Mouse (Mus musculus): ENCODE measurements around the gene Rbbp5. TPM values are rescaled to one million over a fixed set of nuclear protein-coding genes. Genes with fewer than 3 reads are reported as not detected.
A peak's percentile ranks its signal among the peaks of the same experiment; 100 is the strongest.

Gene Rbbp5
- polyA plus RNA-seq, 1 experiment from 2014 or later, result 41.9 TPM

DNA sequence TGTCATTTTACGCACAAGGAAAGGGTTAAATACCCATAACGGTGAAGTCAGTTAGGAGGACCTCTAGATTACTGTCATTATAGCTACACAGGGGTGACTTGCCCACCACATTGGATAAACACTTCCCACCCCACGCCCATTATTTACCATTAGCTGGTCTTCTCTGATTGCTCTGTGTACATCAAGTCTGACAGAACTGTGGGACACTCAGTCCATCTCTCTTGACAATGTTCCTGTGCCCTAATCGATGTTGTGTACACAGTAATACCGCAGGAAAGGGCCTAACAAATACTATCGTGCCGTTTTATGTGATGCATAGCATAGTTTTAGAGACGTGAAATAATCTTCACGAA lies 614 bp upstream of the Rbbp5 start:
- Histone ChIP-seq H3K27ac (ENCODE audit: low read depth, low read length) (peak overlapping the region; percentile 44), H3K27me3 (ENCODE audit: control insufficient read depth, insufficient read depth, low read length) (no peaks in the 10 kb centered on the region), H3K4me2 (ENCODE audit: low read depth, low read length) (peak overlapping the region; percentile 88), H3K4me1 (ENCODE audit: control insufficient read depth, insufficient read depth, low read length) (peaks cover 24% of the 10 kb centered on the region), H3K9me3 (ENCODE audit: control insufficient read depth, low read length) (no peaks in the 10 kb centered on the region), H3K36me3 (ENCODE audit: control insufficient read depth, insufficient read depth, low read length) (no peaks in the 10 kb centered on the region), H3K4me3 (ENCODE audit: low read depth, low read length) (peak overlapping the region; percentile 65), H3K9ac (replicated peaks; ENCODE audit: low read depth, low read length) (peak overlapping the region; percentile 76)
- WGBS, result 6% methylated on average over 9 of the region's 9 CpGs
- ATAC-seq (ENCODE audit: low read depth), result peak; percentile 63

DNA sequence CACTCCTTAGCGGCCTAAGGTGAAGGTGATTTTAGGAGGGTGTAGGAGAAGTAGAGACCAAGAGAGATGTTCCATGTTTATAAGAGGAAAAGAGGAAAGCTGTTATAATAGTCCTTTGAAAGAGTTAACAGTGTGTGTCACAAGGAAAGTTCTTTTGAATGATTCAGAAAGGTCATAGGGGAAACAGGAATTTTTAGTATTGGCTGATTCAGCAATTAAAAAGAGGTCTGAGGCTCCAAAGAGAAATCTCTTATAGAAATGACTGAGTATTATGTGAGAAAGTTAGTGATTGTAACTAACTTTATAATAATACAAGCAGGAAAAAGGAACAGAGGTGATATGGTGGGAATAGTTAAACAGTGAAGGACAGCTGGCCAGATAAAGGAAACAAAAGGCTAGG lies 2.3 kb downstream of the Rbbp5 start:
- Histone ChIP-seq H3K4me2 (ENCODE audit: low read depth, low read length) (no peak overlapping the region), H3K27ac (ENCODE audit: low read depth, low read length) (no peak overlapping the region), H3K27me3 (ENCODE audit: control insufficient read depth, insufficient read depth, low read length) (no peaks in the 10 kb centered on the region), H3K4me1 (ENCODE audit: control insufficient read depth, insufficient read depth, low read length) (peaks cover 24% of the 10 kb centered on the region), H3K9me3 (ENCODE audit: control insufficient read depth, low read length) (no peaks in the 10 kb centered on the region), H3K9ac (replicated peaks; ENCODE audit: low read depth, low read length) (no peak overlapping the region), H3K36me3 (ENCODE audit: control insufficient read depth, insufficient read depth, low read length) (no peaks in the 10 kb centered on the region), H3K4me3 (ENCODE audit: low read depth, low read length) (no peak overlapping the region)
- WGBS, result 86% methylated on average over 1 of the region's 1 CpGs
- no peak for ATAC-seq (ENCODE audit: low read depth)

GRCm38 (mm10) chr1:132481619-132482018 lies 4.5 kb downstream of the Rbbp5 start:
- H3K4me3 ChIP-seq (ENCODE audit: low read depth, low read length), result no peak overlapping the region
- peaks cover 16% of the 10 kb centered on the region for H3K4me1 ChIP-seq (ENCODE audit: control insufficient read depth, insufficient read depth, low read length)
- H3K4me2 ChIP-seq (ENCODE audit: low read depth, low read length), result no peak overlapping the region
- H3K27ac ChIP-seq (ENCODE audit: low read depth, low read length), result no peak overlapping the region
- no peaks in the 10 kb centered on the region for H3K27me3 ChIP-seq (ENCODE audit: control insufficient read depth, insufficient read depth, low read length)
- peaks cover 2% of the 10 kb centered on the region for H3K36me3 ChIP-seq (ENCODE audit: control insufficient read depth, insufficient read depth, low read length)
- no peaks in the 10 kb centered on the region for H3K9me3 ChIP-seq (ENCODE audit: control insufficient read depth, low read length)
- WGBS, result 85% methylated on average over 2 of the region's 2 CpGs
- H3K9ac ChIP-seq (replicated peaks; ENCODE audit: low read depth, low read length), result no peak overlapping the region
- no peak for ATAC-seq (ENCODE audit: low read depth)

DNA sequence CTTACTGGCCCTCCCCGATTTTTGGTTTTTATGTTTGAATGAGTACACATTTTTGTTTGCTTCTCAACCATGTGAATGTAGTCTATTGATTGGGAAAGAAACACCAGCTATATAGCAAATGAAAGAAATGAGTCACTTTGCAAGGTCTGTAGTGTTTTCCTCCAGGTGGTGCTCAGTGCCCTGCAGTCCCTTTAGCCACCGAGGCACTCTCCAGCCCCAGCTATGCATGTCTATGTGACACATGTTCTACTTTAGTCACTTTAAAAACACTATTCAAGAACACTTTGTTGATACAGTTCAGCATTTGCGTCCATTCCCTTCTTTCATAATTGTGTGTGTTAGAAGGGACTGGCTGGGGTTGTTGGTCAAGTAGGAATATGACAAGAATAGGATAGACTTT lies 6.1 kb downstream of the Rbbp5 start:
- no peak for ATAC-seq (ENCODE audit: low read depth)
- Histone ChIP-seq H3K36me3 (ENCODE audit: control insufficient read depth, insufficient read depth, low read length) (peaks cover 7% of the 10 kb centered on the region), H3K4me1 (ENCODE audit: control insufficient read depth, insufficient read depth, low read length) (peaks cover 10% of the 10 kb centered on the region), H3K9ac (replicated peaks; ENCODE audit: low read depth, low read length) (no peak overlapping the region), H3K27ac (ENCODE audit: low read depth, low read length) (no peak overlapping the region), H3K9me3 (ENCODE audit: control insufficient read depth, low read length) (no peaks in the 10 kb centered on the region), H3K4me3 (ENCODE audit: low read depth, low read length) (no peak overlapping the region), H3K4me2 (ENCODE audit: low read depth, low read length) (no peak overlapping the region), H3K27me3 (ENCODE audit: control insufficient read depth, insufficient read depth, low read length) (no peaks in the 10 kb centered on the region)
- 94% methylated on average over 3 of the region's 3 CpGs for WGBS

DNA sequence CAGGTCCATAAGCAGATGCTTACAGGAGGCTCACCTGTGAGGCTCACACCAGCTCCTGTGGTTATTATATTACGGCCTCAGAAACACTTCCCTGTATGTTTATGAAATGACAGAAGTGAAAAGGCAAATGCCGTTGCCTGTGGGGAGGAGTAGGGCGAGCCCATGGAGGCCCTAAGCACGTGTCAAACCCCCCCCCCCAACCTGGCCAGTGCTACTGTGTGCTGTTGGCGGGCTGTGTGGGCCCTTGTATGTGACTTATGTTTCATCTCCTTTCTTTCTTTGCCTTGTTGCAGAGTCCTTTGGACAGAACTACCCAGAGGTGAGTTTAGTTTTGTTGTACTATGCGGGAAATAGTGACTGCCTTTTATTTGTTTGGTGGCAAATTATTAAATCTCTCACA lies 6.6 kb downstream of the Rbbp5 start:
- WGBS, result 92% methylated on average over 6 of the region's 6 CpGs
- H3K27ac ChIP-seq (ENCODE audit: low read depth, low read length), result no peak overlapping the region
- no peak overlapping the region for H3K9ac ChIP-seq (replicated peaks; ENCODE audit: low read depth, low read length)
- peaks cover 5% of the 10 kb centered on the region; the same call in 1 of the 2 replicates for H3K4me1 ChIP-seq (ENCODE audit: control insufficient read depth, insufficient read depth, low read length)
- H3K4me3 ChIP-seq (ENCODE audit: low read depth, low read length), result no peak overlapping the region
- H3K27me3 ChIP-seq (ENCODE audit: control insufficient read depth, insufficient read depth, low read length), result no peaks in the 10 kb centered on the region
- no peak overlapping the region for H3K4me2 ChIP-seq (ENCODE audit: low read depth, low read length)
- no peaks in the 10 kb centered on the region for H3K9me3 ChIP-seq (ENCODE audit: control insufficient read depth, low read length)
- ATAC-seq (ENCODE audit: low read depth), result no peak
- H3K36me3 ChIP-seq (ENCODE audit: control insufficient read depth, insufficient read depth, low read length), result peaks cover 7% of the 10 kb centered on the region

DNA sequence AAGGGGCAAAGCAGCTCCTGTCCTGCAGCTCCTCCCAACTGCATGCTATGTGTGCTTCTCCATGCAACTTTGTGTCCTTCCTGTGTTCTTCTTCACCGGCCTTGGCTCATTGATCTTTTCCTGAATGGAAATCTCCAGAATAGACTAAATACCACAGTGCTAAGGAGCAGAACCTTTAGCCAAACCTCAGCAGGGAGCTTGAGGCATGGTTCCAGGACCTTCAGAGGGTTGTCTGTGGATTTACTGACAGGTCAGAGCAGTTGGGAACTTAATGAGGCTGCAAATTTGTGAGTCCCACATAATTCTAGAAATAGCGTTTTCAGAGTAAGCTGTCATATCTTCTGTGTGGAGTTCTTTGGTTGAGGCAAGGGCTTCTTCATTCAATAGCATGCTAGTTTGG lies 23.4 kb downstream of the Rbbp5 start:
- no peak overlapping the region for H3K4me2 ChIP-seq (ENCODE audit: low read depth, low read length)
- peaks cover 26% of the 10 kb centered on the region for H3K36me3 ChIP-seq (ENCODE audit: control insufficient read depth, insufficient read depth, low read length)
- WGBS, result 89% methylated on average over 2 of the region's 2 CpGs
- H3K9ac ChIP-seq (replicated peaks; ENCODE audit: low read depth, low read length), result no peak overlapping the region
- no peaks in the 10 kb centered on the region for H3K9me3 ChIP-seq (ENCODE audit: control insufficient read depth, low read length)
- no peak overlapping the region for H3K27ac ChIP-seq (ENCODE audit: low read depth, low read length)
- no peaks in the 10 kb centered on the region for H3K4me1 ChIP-seq (ENCODE audit: control insufficient read depth, insufficient read depth, low read length)
- H3K4me3 ChIP-seq (ENCODE audit: low read depth, low read length), result no peak overlapping the region
- H3K27me3 ChIP-seq (ENCODE audit: control insufficient read depth, insufficient read depth, low read length), result no peaks in the 10 kb centered on the region
- ATAC-seq (ENCODE audit: low read depth), result no peak

DNA sequence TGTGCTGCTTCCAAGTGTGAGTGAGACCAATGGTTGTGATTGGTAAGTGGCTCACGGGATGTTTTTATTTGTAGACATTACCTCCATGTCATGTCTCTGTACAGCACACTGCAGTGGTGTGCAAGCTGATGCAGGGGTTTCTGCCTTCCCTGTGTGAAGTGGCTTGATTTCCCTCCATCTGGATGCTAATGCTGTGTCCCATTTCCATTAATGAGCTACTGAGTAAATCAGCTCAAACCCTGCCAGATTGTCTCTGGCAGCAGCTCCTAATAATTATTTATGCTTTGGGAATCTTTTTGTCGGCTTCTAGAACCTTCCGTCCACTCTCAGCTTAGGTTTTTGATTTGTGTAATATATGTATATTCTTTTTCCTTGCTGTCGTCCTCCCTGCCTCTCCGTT lies 28.0 kb downstream of the Rbbp5 start:
- Histone ChIP-seq H3K36me3 (ENCODE audit: control insufficient read depth, insufficient read depth, low read length) (peaks cover 23% of the 10 kb centered on the region), H3K27ac (ENCODE audit: low read depth, low read length) (no peak overlapping the region), H3K9me3 (ENCODE audit: control insufficient read depth, low read length) (no peaks in the 10 kb centered on the region), H3K4me1 (ENCODE audit: control insufficient read depth, insufficient read depth, low read length) (no peaks in the 10 kb centered on the region), H3K4me3 (ENCODE audit: low read depth, low read length) (no peak overlapping the region), H3K4me2 (ENCODE audit: low read depth, low read length) (no peak overlapping the region), H3K27me3 (ENCODE audit: control insufficient read depth, insufficient read depth, low read length) (no peaks in the 10 kb centered on the region), H3K9ac (replicated peaks; ENCODE audit: low read depth, low read length) (no peak overlapping the region)
- WGBS, result 77% methylated on average over 5 of the region's 5 CpGs
- ATAC-seq (ENCODE audit: low read depth), result no peak

DNA sequence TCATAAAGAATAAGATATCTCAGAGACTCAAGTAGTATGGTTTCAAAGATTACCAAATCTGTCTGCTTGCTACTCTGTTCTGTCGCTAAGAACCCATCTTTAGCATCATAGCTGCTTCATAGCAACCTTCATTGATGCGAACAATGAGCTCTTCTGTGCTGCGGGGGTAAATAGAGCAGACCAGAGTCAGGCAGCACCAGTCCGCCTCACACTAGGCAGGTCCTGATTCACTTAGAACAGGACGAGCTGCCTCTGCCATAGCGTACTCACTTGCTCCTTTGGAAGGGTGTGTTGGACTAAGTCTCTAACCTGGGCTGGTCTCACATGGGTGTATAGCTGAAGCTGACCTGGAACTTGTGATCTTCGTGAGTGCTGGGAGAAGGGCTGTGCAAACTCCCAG lies 28.9 kb downstream of the Rbbp5 start, which contains the start of gene Tmem81:
Gene Tmem81 (plus strand): TSS at position 173 of the 400 bp plus-strand sequence.
- Histone ChIP-seq H3K27ac (ENCODE audit: low read depth, low read length) (no peak within 1 kb of the TSS), H3K36me3 (ENCODE audit: control insufficient read depth, insufficient read depth, low read length) (peaks cover 19% of the 10 kb centered on the region), H3K27me3 (ENCODE audit: control insufficient read depth, insufficient read depth, low read length) (no peaks in the 10 kb centered on the region), H3K9me3 (ENCODE audit: control insufficient read depth, low read length) (no peaks in the 10 kb centered on the region), H3K4me3 (ENCODE audit: low read depth, low read length) (no peak within 1 kb of the TSS), H3K4me1 (ENCODE audit: control insufficient read depth, insufficient read depth, low read length) (no peaks in the 10 kb centered on the region), H3K4me2 (ENCODE audit: low read depth, low read length) (no peak within 1 kb of the TSS), H3K9ac (replicated peaks; ENCODE audit: low read depth, low read length) (no peak within 1 kb of the TSS)
- ATAC-seq (ENCODE audit: low read depth), result no peak
- 83% methylated on average over 7 of the region's 7 CpGs for WGBS

DNA sequence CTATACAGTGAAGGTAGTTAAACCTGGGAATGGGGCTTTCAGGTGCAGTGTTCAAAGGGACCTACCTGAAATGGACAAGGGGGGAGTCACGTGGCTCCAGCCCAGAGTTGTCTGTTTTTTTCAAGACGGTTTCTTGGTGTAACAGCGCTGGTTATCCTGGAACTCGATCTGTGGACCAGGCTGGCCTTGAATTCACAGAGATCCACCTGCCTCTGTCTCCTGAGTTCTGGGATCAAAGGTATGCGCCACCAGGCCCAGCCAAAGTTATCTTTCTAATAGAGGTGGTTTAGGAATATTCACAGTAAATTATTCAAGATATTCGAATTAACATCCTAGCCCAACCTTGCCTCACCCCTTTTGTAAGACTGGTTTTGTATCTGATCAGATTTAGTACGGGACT lies 29.5 kb downstream of the Rbbp5 start:
- Histone ChIP-seq H3K27me3 (ENCODE audit: control insufficient read depth, insufficient read depth, low read length) (no peaks in the 10 kb centered on the region), H3K4me1 (ENCODE audit: control insufficient read depth, insufficient read depth, low read length) (0 out of 2 replicates have a peak, but pooled peaks cover 3% of the 10 kb centered on the region), H3K36me3 (ENCODE audit: control insufficient read depth, insufficient read depth, low read length) (peaks cover 19% of the 10 kb centered on the region), H3K9me3 (ENCODE audit: control insufficient read depth, low read length) (no peaks in the 10 kb centered on the region), H3K27ac (ENCODE audit: low read depth, low read length) (no peak overlapping the region), H3K4me2 (ENCODE audit: low read depth, low read length) (no peak overlapping the region), H3K4me3 (ENCODE audit: low read depth, low read length) (no peak overlapping the region), H3K9ac (replicated peaks; ENCODE audit: low read depth, low read length) (no peak overlapping the region)
- WGBS, result 93% methylated on average over 7 of the region's 7 CpGs
- ATAC-seq (ENCODE audit: low read depth), result no peak

- no peak for ATAC-seq (ENCODE audit: low read depth)
- H3K4me1 ChIP-seq (ENCODE audit: control insufficient read depth, insufficient read depth, low read length), result 0 out of 2 replicates have a peak, but pooled peaks cover 3% of the 10 kb centered on the region
- H3K36me3 ChIP-seq (ENCODE audit: control insufficient read depth, insufficient read depth, low read length), result peaks cover 17% of the 10 kb centered on the region
- H3K4me2 ChIP-seq (ENCODE audit: low read depth, low read length), result no peak overlapping the region
- no peak overlapping the region for H3K4me3 ChIP-seq (ENCODE audit: low read depth, low read length)
- no peaks in the 10 kb centered on the region for H3K27me3 ChIP-seq (ENCODE audit: control insufficient read depth, insufficient read depth, low read length)
- no peaks in the 10 kb centered on the region for H3K9me3 ChIP-seq (ENCODE audit: control insufficient read depth, low read length)
- WGBS, result 83% methylated on average over 5 of the region's 5 CpGs
- no peak overlapping the region for H3K9ac ChIP-seq (replicated peaks; ENCODE audit: low read depth, low read length)
- no peak overlapping the region for H3K27ac ChIP-seq (ENCODE audit: low read depth, low read length)
Measured at GRCm38 (mm10) chr1:132509771-132510170, 32.6 kb downstream of the Rbbp5 start.
